Mouse (Mus musculus): ENCODE results near the gene Cebpg.

DNA sequence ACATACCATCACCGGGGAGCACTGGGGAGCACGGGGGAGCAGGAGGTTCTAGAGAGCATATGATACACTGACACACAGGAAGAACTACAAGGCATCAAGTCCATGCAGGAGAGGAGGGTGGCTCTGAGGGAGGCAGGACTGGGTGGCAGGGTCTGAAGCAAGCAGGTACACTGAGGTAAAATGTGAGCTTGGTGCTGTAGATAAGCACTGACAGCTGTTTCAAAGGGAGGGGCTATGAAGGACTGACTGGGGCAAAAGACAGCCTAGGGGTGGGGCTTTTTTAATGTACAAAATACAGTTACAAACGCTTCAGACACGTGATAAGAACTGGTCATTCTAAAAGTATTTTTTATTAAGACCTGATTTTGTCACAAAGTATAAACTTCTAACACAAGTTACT lies 10.3 kb downstream of the Cebpg start:
- no peak for TF ChIP-seq CTCF (IDR thresholded peaks at IDR 0.05; ENCODE audit: low read depth, low read length)
- no peak for TF ChIP-seq POLR2A (IDR thresholded peaks at IDR 0.05; ENCODE audit: extremely low read depth, insufficient read depth, low read length)

Data from liver, adult 2 months (tissue).